Mouse (Mus musculus) heart, postnatal 0 days (tissue): Measurements from ENCODE around the gene Ninj1.

Source experiments
- CTCF ChIP-seq: IDR thresholded peaks from 2 replicates; pipeline ENCODE4 v1.5.1; 2016; ENCODE audit warnings: antibody characterized with exemption, control low read depth, low read depth
- EP300 ChIP-seq: IDR thresholded peaks from 2 replicates; pipeline ENCODE4 v1.6.1; 2016; ENCODE audit warnings: antibody characterized with exemption, low read depth

- TF ChIP-seq EP300, result no peak
- TF ChIP-seq CTCF, result no peak
Measured at GRCm38 (mm10) chr13:49209306-49209705, 22.0 kb downstream of the Ninj1 start.
